Mouse (Mus musculus) leukemia stem cell, adult 10-12 weeks (primary cell): Measurements from ENCODE around the gene Xpo5. TPM values are rescaled to one million over a fixed set of nuclear protein-coding genes. Genes with fewer than 3 reads are reported as not detected.

Source experiments
- polyA plus RNA-seq: library from polyadenylated mRNA; stranded (reverse); fragments of >175 nt; gene quantifications from 2 replicates; pipeline ENCODE4 v1.2.3, GENCODE M21; 2012; ENCODE audit warnings: low replicate concordance

The Xpo5 gene
- polyA plus RNA-seq = 3.6 and 7.9 TPM in 2 replicates

GRCm38 (mm10) chr17:46202421-46203071, at the start of gene Xpo5, which contains the start of gene Polh:
TSS of gene Xpo5 (plus strand) at chr17:46202782.
TSS of gene Polh (minus strand) at chr17:46202645.

GRCm38 (mm10) chr17:46152847-46153782, 49.5 kb upstream of the Xpo5 start, which contains the start of gene Mad2l1bp:
TSS of gene Mad2l1bp (minus strand) at chr17:46153553.

DNA sequence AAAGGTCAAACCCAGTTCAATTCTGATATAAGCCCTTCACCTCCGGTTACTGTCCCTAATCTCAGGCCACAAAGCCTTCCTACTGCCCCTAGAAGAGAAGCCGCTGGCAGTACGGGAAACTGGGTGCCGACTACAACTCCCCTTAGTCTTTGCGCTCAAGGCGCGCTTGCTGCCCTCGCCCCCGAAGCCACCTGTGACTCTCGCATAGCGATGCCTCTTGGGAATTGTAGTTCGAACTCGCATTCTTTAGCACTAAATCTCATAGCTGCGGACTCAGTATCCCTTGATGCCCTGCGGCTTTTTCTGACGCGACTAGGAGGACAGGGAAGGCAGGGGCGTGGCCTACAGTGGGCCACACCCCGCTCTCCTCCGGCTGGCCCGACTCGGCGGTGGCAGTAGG, 41.9 kb upstream of the Xpo5 start, which contains the start of gene Gtpbp2:
Gene Gtpbp2 (plus strand): TSS at position 347 of the 400 bp plus-strand sequence.

GRCm38 (mm10) chr17:46247512-46248188, 45.1 kb downstream of the Xpo5 start, which contains the start of the genes Polr1c and Yipf3:
TSS of gene Polr1c (minus strand) at chr17:46248054.
TSS of gene Yipf3 (plus strand) at chr17:46248080.

GRCm38 (mm10) chr17:46253452-46254084, 51.0 kb downstream of the Xpo5 start, which contains the start of gene Lrrc73:
TSS of gene Lrrc73 (plus strand) at chr17:46253531.

GRCm38 (mm10) chr17:46282483-46283123, 80.0 kb downstream of the Xpo5 start, which contains the start of gene Tjap1:
TSS of gene Tjap1 (minus strand) at chr17:46283026.

Other genes with a start within 250 kb of the Xpo5 start
- 14.5 and 21.1 TPM in 2 replicates for gene Vegfa, start 170.4 kb upstream of the Xpo5 start, polyA plus RNA-seq
- gene Mrps18a, start 91.8 kb upstream of the Xpo5 start, polyA plus RNA-seq = 48.8 and 49.1 TPM in 2 replicates
- gene Rsph9, start 58.6 kb upstream of the Xpo5 start, polyA plus RNA-seq = 0.25 TPM in 1 of 2 replicates, not detected in the other
- 1.9 and 8.2 TPM in 2 replicates for gene Mad2l1bp, start 49.2 kb upstream of the Xpo5 start, polyA plus RNA-seq
- 96.1 and 260 TPM in 2 replicates for gene Gtpbp2, start 41.8 kb upstream of the Xpo5 start, polyA plus RNA-seq
- gene Polh, start 137 bp upstream of the Xpo5 start, polyA plus RNA-seq = 0.54 and 4.1 TPM in 2 replicates
- 10.7 and 15.0 TPM in 2 replicates for gene Polr1c, start 45.3 kb downstream of the Xpo5 start, polyA plus RNA-seq
- 130 and 184 TPM in 2 replicates for gene Yipf3, start 45.3 kb downstream of the Xpo5 start, polyA plus RNA-seq
- gene Lrrc73, start 50.7 kb downstream of the Xpo5 start, polyA plus RNA-seq = 1.2 and 2.7 TPM in 2 replicates
- 75.3 and 89.6 TPM in 2 replicates for gene Tjap1, start 80.2 kb downstream of the Xpo5 start, polyA plus RNA-seq
- 0.17 TPM in 1 of 2 replicates, not detected in the other for gene Dlk2, start 94.6 kb downstream of the Xpo5 start, polyA plus RNA-seq
- gene Abcc10, start 125.6 kb downstream of the Xpo5 start, polyA plus RNA-seq = 14.2 and 18.7 TPM in 2 replicates
- gene Zfp318, start 180.9 kb downstream of the Xpo5 start, polyA plus RNA-seq = 7.3 and 10.6 TPM in 2 replicates
- 1.0 TPM in 1 of 2 replicates, not detected in the other for gene Crip3, start 226.1 kb downstream of the Xpo5 start, polyA plus RNA-seq
- gene Slc22a7, start 235.7 kb downstream of the Xpo5 start, polyA plus RNA-seq = not detected in 2 replicates